Mouse (Mus musculus) heart, postnatal 0 days (tissue): ENCODE data around the gene Nkain2.

Experiments used
- CTCF ChIP-seq: IDR thresholded peaks from 2 replicates; pipeline ENCODE4 v1.5.1; 2016; ENCODE audit warnings: antibody characterized with exemption, control low read depth, low read depth
- EP300 ChIP-seq: IDR thresholded peaks from 2 replicates; pipeline ENCODE4 v1.6.1; 2016; ENCODE audit warnings: antibody characterized with exemption, low read depth

GRCm38 (mm10) chr10:32411331-32411730 is 478.9 kb downstream of the Nkain2 start:
- no peak for TF ChIP-seq CTCF
- TF ChIP-seq EP300, result no peak
